Mouse (Mus musculus): ENCODE results near the gene Csf2rb2. TPM values are rescaled to one million over a fixed set of nuclear protein-coding genes. Genes with fewer than 3 reads are reported as not detected.
"Not testable (repeated sequence)": the region's sequence is repeated elsewhere in the genome, so short reads cannot be mapped to it uniquely, and the experiment has no call there.

Gene Csf2rb2
- polyA plus RNA-seq, 1 experiment from 2014 or later: 0.09 TPM

DNA sequence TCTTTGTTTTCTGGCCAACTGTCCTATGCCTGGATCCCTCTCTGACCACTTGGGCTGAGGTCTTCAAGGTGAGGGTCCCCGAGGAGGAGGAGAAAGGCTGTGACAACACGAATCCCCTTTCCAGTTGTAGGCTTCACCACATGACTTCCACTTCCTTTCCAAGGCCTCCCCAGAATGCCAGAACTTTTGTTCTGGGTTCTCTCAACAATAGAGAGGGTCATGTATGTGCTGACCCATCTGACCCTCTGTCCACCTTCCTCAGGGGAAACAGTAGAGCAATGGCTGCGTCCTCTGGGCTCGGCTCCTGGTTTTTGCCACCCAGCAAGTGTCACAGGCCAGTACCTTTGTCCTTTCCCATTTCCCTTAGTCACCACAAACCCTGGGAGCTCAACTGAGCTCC, 5.5 kb upstream of the Csf2rb2 start:
- in situ Hi-C loops (cut with MboI; ENCODE audit: low pct_unique_long_range_greater_than_20kb): no loop called here
- POLR2A ChIA-PET: no interaction called here
- no peak for ATAC-seq

DNA sequence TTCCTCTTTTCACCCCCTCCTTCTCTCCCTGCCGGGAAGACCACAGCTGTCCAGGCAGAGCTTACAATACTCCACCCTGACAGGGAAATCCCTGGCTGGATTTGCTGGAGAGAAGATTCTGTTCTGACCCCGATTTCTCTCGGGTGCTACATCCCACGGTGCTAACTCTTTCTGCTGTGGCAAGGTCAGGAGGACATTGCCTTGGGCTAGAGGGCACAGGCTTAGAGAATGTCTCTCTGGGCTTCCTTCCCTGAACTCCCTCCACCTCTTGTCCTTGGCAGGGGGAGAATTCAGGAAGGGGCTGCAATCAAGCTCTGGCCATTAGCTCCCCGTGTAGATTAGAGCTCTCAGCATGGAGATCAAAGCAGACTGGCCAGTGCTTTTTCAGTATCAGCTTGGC, 4.3 kb upstream of the Csf2rb2 start:
- no peak for TF ChIP-seq CTCF (IDR thresholded peaks at IDR 0.05)
- in situ Hi-C loops (cut with MboI; ENCODE audit: low pct_unique_long_range_greater_than_20kb): no loop called here
- DNase-seq (ENCODE audit: low read depth, low spot score) (no peak), ATAC-seq (no peak)
- ChIA-PET CTCF (no interaction called here), POLR2A (interaction anchor here (0.6 kb wide), 1 partner anchor 1223 kb away, joined by 3 read pairs; no protein-coding TSS in a partner anchor)
- peaks cover 13% of the 10 kb centered on the region for H3K27me3 ChIP-seq

More for the DNA sequence above, 5.5 kb upstream of the Csf2rb2 start:
- TF ChIP-seq CTCF (IDR thresholded peaks at IDR 0.05): no peak
- CTCF ChIA-PET: no interaction called here
- no peak for DNase-seq (ENCODE audit: low read depth, low spot score)
- peaks cover 20% of the 10 kb centered on the region for H3K27me3 ChIP-seq

DNA sequence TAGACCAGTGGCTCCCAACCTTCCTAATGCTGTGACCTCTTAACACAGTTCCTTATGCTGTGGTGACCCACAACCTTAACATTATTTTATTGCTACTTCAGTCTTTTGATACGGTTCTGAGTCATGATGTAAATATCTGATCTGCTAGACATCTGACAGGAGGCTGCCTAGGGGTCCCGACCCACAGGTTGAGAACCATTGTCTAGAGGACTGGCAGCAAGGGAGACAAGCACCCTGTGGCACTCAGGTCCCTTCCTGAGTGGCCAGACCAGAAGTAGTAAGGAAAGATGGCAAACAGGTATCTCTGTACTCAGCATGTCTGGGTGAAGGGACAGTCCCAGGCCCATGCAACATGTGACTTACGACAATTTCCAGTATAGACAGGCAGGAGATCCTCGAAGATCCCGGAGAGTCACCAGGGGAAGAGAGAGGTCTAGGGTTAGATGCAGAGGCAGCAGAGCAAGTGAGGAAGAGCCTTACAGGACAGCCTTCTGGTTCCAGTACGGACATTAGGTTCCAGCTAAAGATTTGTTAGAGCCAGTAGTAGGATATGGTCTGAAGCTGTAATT, 1.8 kb downstream of the Csf2rb2 start:
- peaks cover 5% of the 10 kb centered on the region for H3K27me3 ChIP-seq
- CTCF ChIA-PET: no interaction called here
- no peak for TF ChIP-seq CTCF (IDR thresholded peaks at IDR 0.05)
- no peak for ATAC-seq
- in situ Hi-C loops (cut with MboI; ENCODE audit: low pct_unique_long_range_greater_than_20kb): no loop called here
- no peak for DNase-seq (ENCODE audit: low read depth, low spot score)
- POLR2A ChIA-PET: no interaction called here

DNA sequence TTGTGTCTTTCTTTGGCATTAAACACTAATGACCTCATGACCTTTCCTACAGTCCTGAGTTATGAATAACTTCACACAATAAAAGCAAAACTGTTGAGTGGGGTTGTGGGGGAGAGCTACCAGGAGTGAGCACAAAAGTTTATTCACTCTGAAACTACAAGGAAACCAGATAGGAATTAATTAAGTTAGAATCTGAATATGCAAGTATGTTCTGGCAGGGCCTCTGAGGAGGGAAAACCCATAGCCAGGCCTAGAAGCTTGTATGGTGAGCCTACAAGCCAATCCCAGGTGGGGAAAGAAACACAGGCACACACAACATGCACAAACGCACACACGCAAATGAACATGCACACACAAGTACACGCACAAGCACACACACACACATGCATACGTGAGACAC, 2.8 kb downstream of the Csf2rb2 start:
- no peak for TF ChIP-seq CTCF (IDR thresholded peaks at IDR 0.05)
- ChIA-PET CTCF (no interaction called here), POLR2A (no interaction called here)
- H3K27me3 ChIP-seq: peaks cover 5% of the 10 kb centered on the region
- in situ Hi-C loops (cut with MboI; ENCODE audit: low pct_unique_long_range_greater_than_20kb): no loop called here
- ATAC-seq (no peak), DNase-seq (ENCODE audit: low read depth, low spot score) (no peak)

DNA sequence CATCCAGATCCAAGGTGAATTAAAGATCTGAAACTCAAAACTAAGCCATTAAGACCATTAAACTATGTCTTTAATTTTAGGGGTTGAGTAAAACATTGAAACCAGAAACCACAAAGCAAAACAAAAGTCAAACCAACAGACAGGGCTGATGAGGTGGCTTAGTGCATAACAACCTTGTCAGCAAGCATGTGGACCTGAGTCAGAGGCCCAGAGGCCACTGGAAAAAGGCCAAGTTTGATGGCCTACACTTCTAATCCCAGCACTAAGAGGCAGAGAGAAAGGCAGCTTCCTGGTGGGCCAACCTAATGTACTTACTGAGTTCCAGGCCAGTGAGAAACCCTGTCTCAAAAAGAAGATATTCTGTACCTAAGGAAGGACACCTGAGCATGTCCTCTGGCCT, 4.7 kb downstream of the Csf2rb2 start:
- ChIA-PET POLR2A (no interaction called here), CTCF (interaction anchor here (1.0 kb wide), 1 partner anchor 43 kb away, joined by 3 read pairs; no protein-coding TSS in a partner anchor)
- DNase-seq (ENCODE audit: low read depth, low spot score) (peak; percentile 96), ATAC-seq (peak; percentile 79)
- no peak for TF ChIP-seq CTCF (IDR thresholded peaks at IDR 0.05)
- in situ Hi-C loops (cut with MboI; ENCODE audit: low pct_unique_long_range_greater_than_20kb): no loop called here
- peaks cover 2% of the 10 kb centered on the region for H3K27me3 ChIP-seq

DNA sequence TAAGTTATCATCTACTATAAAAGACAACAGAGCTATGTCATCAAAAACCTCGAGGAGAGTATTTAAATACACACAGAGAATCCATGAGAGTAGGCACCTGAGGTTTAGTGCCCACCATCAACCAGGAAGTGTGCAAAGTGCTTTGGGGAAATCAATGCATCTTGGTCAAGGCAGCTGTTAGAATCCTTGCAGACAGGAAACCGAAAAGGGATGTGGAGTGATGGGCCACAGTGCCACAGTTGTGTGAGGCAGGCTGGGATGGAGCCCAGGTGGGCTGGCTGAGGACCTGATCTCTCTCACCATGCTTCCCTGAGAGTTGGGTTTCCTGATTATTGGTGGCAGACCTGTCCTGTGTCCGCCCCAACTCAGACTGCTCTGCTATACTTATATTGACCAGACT, 5.9 kb downstream of the Csf2rb2 start:
- ATAC-seq: no peak
- TF ChIP-seq CTCF (IDR thresholded peaks at IDR 0.05): no peak
- CTCF ChIA-PET: no interaction called here
- no peak for DNase-seq (ENCODE audit: low read depth, low spot score)
- H3K27me3 ChIP-seq: peaks cover 2% of the 10 kb centered on the region
- POLR2A ChIA-PET: no interaction called here
- in situ Hi-C loops (cut with MboI; ENCODE audit: low pct_unique_long_range_greater_than_20kb): no loop called here

DNA sequence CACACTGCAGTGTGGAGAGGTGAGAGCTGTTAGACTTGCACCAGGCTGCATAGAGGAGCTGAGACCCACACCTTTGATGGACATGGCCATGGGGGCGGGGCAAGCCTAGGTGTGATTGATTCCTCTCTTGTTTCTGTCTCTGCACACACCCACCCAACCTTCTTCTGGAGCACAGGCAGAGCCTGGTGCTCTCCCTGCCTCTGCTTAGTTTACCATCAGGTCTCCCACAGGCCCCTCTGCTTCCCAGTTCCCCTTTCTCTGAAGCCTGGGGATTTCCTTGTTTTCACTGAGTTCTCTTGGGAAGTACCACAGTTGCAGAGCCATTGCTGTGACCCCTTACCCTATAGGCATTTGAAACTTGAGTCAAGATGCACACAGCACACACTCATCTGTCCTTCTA, 7.0 kb downstream of the Csf2rb2 start:
- CTCF ChIA-PET: no interaction called here
- no peak for DNase-seq (ENCODE audit: low read depth, low spot score)
- H3K27me3 ChIP-seq: peaks cover 2% of the 10 kb centered on the region
- no peak for TF ChIP-seq CTCF (IDR thresholded peaks at IDR 0.05)
- no peak for ATAC-seq
- in situ Hi-C loops (cut with MboI; ENCODE audit: low pct_unique_long_range_greater_than_20kb): no loop called here
- POLR2A ChIA-PET: no interaction called here

DNA sequence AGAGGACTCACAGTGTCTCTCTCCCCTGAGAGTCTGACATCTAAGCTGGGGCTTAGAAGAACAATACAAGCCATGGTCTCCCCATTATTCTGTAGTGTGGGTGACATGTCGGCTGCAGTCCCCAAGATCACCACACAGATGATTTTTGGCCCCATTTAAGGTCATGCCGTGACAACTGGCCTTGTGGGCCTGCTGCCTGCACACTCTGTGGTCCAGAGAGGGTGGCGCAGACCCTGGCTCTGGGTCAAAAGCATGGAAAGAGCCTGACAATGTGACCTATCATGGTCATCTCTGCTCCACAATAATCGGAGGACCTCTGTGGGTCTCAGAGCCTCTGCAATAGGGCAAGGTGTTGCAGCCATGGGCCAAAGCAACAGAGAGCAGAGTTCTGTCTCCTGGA, 11.8 kb downstream of the Csf2rb2 start:
- DNase-seq (ENCODE audit: low read depth, low spot score) (no peak), ATAC-seq (no peak)
- CTCF ChIA-PET: no interaction called here
- POLR2A ChIA-PET: no interaction called here
- peaks cover 15% of the 10 kb centered on the region for H3K27me3 ChIP-seq
- no peak for TF ChIP-seq CTCF (IDR thresholded peaks at IDR 0.05)
- in situ Hi-C loops (cut with MboI; ENCODE audit: low pct_unique_long_range_greater_than_20kb): no loop called here

DNA sequence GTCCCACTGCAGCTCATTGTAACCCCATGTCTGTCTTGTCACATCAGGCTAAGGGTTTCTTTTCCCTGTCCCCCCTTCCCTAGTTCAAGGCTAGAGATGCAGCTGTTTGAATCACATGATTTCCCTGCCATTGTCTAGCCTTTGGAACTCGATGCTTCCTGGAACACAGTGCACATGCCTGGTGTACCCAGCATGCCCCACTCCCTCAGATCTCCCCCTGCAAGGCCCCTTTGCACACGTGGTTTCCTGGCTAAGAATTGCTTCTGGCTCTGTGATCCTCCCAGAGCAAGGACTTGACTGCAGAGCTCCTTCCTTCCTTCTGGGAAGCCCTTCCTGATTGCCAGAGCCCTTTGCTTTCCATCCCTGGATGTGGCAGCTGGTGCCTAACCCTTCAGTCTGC, 12.3 kb downstream of the Csf2rb2 start:
- in situ Hi-C loops (cut with MboI; ENCODE audit: low pct_unique_long_range_greater_than_20kb); DNase-seq (ENCODE audit: low read depth, low spot score); ATAC-seq; CTCF ChIA-PET; POLR2A ChIA-PET: not testable (repeated sequence)
- peaks cover 15% of the 10 kb centered on the region for H3K27me3 ChIP-seq

DNA sequence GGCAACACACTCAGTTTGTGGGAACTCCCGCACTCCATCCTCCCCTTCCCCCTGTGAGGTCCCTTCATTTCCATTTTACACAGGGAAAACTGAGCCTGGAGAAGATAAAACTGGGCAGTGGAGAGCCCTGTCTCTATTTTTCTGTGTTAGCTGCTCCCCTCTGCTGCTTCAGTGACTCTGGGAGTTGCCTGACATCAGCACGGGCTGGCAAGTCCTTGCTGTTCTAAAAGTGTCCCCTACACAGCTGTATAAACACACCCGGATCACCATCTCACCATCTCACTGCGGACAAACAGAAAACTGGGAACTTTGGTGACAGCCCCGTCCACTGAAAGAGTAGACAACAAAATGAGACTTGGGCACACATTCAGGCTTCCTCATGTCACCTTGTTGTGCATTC, 15.7 kb downstream of the Csf2rb2 start:
- ATAC-seq: not testable (repeated sequence)

DNA sequence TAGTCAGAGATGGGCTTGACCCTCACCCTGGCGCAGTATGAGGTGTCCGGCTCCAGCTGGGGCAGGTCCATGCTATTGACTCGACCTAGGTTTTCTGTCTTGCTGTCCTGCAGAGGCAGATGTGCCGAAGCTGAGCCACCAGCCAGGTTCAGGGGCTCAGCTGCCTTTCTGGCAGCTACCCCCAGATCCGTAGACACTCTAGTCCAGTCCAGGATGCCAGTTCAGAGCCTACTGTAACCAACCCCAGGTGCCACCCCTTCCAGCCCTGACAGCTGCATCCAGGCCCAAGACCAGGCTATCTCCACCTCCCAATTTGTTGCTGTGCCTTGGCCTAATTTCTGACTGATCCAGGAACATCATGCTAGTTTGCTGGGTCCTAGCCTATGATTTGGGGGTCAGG, 17.6 kb downstream of the Csf2rb2 start:
- no peak for TF ChIP-seq CTCF (IDR thresholded peaks at IDR 0.05)
- ChIA-PET CTCF (no interaction called here), POLR2A (no interaction called here)
- peaks cover 12% of the 10 kb centered on the region for H3K27me3 ChIP-seq
- no peak for DNase-seq (ENCODE audit: low read depth, low spot score)
- no peak for ATAC-seq
- in situ Hi-C loops (cut with MboI; ENCODE audit: low pct_unique_long_range_greater_than_20kb): no loop called here

More for the DNA sequence above, 15.7 kb downstream of the Csf2rb2 start:
- POLR2A ChIA-PET: interaction anchor here (0.6 kb wide), 1 partner anchor 14 kb away, joined by 4 read pairs; no protein-coding TSS in a partner anchor
- DNase-seq (ENCODE audit: low read depth, low spot score); in situ Hi-C loops (cut with MboI; ENCODE audit: low pct_unique_long_range_greater_than_20kb); CTCF ChIA-PET: not testable (repeated sequence)
- peaks cover 12% of the 10 kb centered on the region for H3K27me3 ChIP-seq

DNA sequence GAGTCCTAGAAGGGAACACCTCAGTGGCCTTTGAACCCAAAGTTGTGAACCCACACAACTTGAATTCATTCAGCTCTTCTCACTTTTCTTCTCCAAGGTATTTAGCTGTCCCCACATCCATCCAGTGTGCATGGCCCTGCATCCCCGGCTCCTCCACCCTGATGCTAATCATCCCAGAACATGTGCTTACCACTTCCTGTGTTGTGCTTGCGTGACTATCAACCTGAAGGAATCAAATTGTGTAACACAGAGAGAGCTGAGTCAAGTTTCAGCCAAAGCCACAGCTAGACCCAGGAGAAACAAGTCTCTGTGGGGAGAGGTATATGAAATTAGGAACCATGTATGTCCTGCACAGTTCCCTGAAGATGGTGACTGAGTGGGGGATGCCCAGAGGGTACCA, 27.2 kb downstream of the Csf2rb2 start:
- ChIA-PET CTCF (no interaction called here), POLR2A (interaction anchor here (0.5 kb wide), 1 partner anchor 377 kb away, joined by 3 read pairs; no protein-coding TSS in a partner anchor)
- ATAC-seq (no peak), DNase-seq (ENCODE audit: low read depth, low spot score) (no peak)
- no peak for TF ChIP-seq CTCF (IDR thresholded peaks at IDR 0.05)
- in situ Hi-C loops (cut with MboI; ENCODE audit: low pct_unique_long_range_greater_than_20kb): no loop called here
- H3K27me3 ChIP-seq: peaks cover 32% of the 10 kb centered on the region
